Mouse (Mus musculus) monocyte, adult 5-6 weeks (primary cell): ENCODE results near the gene Mrpl16. TPM values are rescaled to one million over a fixed set of nuclear protein-coding genes. Genes with fewer than 3 reads are reported as not detected.
A peak's percentile ranks its signal among the peaks of the same experiment; 100 is the strongest.

Experiments
- ATAC-seq: fragments of 153-309, 156-312 bp; replicated peaks from 2 replicates; pipeline ENCODE4 v1.8.0; 2017; ENCODE audit warnings: mild to moderate bottlenecking; ENCODE audit not compliant: low TSS enrichment, insufficient number of reproducible peaks, severe bottlenecking, poor library complexity, low FRiP score
- total RNA-seq: library from RNA; stranded (forward); fragments of 200-1000, 200-491, 200-594 nt; gene quantifications from 3 replicates; pipeline ENCODE4 v1.2.3, GENCODE M21; 2017

Mrpl16 gene
- total RNA-seq, 1 experiment from 2014 or later = 45.7 TPM

GRCm38 (mm10) chr19:11819800-11820199 is 49.6 kb downstream of the Mrpl16 start:
- peak; percentile 69 for ATAC-seq

- ATAC-seq = no peak
Measured at GRCm38 (mm10) chr19:11820211-11820610, 50.0 kb downstream of the Mrpl16 start.

GRCm38 (mm10) chr19:11823346-11824065 is 53.3 kb downstream of the Mrpl16 start:
- ATAC-seq = no peak

Other genes with a start within 250 kb of the Mrpl16 start
- gene Ms4a4d, start 233.6 kb upstream of the Mrpl16 start, total RNA-seq = not detected in 3 replicates
- 8.2 to 23.7 TPM (median 14.1 TPM) in 3 replicates for gene Ms4a6d, start 165.5 kb upstream of the Mrpl16 start, total RNA-seq
- gene Ms4a2, start 146.7 kb upstream of the Mrpl16 start, total RNA-seq = 22.8 to 63.8 TPM (median 63.0 TPM) in 3 replicates
- gene Ms4a3, start 129.5 kb upstream of the Mrpl16 start, total RNA-seq = 0.96 TPM in 1 of 3 replicates, not detected in the others
- not detected in 3 replicates for gene Oosp2, start 109.8 kb upstream of the Mrpl16 start, total RNA-seq
- 1.5 TPM in 1 of 3 replicates, not detected in the others for gene Oosp1, start 79.2 kb upstream of the Mrpl16 start, total RNA-seq
- gene Oosp3, start 73.3 kb upstream of the Mrpl16 start, total RNA-seq = not detected in 3 replicates
- gene Gif, start 22.8 kb upstream of the Mrpl16 start, total RNA-seq = not detected in 3 replicates
- 8.9 to 23.6 TPM (median 19.8 TPM) in 3 replicates for gene Stx3, start 49.0 kb downstream of the Mrpl16 start, total RNA-seq
- gene Olfr1417, start 68.8 kb downstream of the Mrpl16 start, total RNA-seq = 0.43 TPM in 1 of 3 replicates, not detected in the others
- gene Olfr1418, start 90.7 kb downstream of the Mrpl16 start, total RNA-seq = not detected in 3 replicates
- gene Olfr1419, start 104.7 kb downstream of the Mrpl16 start, total RNA-seq = not detected in 3 replicates
- not detected in 3 replicates for gene Olfr1420, start 116.2 kb downstream of the Mrpl16 start, total RNA-seq
- gene Patl1, start 142.0 kb downstream of the Mrpl16 start, total RNA-seq = 15.1 to 24.9 TPM (median 16.0 TPM) in 3 replicates
- gene Osbp, start 195.6 kb downstream of the Mrpl16 start, total RNA-seq = 22.1 to 45.4 TPM (median 25.4 TPM) in 3 replicates